Mouse (Mus musculus) limb, embryonic 11.5 days (tissue): ENCODE measurements around the gene Pomt1. TPM values are rescaled to one million over a fixed set of nuclear protein-coding genes. Genes with fewer than 3 reads are reported as not detected.

ENCODE experiments used
- ATAC-seq: fragments of 200-750 bp; cut with Nextera tagmentation; 2 replicates; pipeline ENCODE4 v1.8.0; 2017; ENCODE audit warnings: low read depth; ENCODE audit not compliant: insufficient number of reproducible peaks, low FRiP score, low TSS enrichment
- DNase-seq: peaks from one replicate; pipeline ENCODE4 v3.0.0-alpha.2; 2015; ENCODE audit warnings: low spot score
- H3K27ac ChIP-seq: fragments of 300-500 bp; sonication (generic); replicated peaks from 2 replicates; pipeline ENCODE4 v1.5.1; 2014; ENCODE audit warnings: low read depth, mild to moderate bottlenecking, low read length
- H3K27me3 ChIP-seq: fragments of 300-500 bp; sonication (generic); 2 replicates; pipeline ENCODE4 v1.6.1; 2014; ENCODE audit warnings: mild to moderate bottlenecking, low read length, mixed read lengths; ENCODE audit not compliant: control insufficient read depth, insufficient read depth
- H3K36me3 ChIP-seq: fragments of 300-500 bp; sonication (generic); 2 replicates; pipeline ENCODE4 v1.6.1; 2014; ENCODE audit warnings: mild to moderate bottlenecking, low read length, moderate library complexity, mixed read lengths; ENCODE audit not compliant: control insufficient read depth, insufficient read depth
- H3K4me1 ChIP-seq: fragments of 300-500 bp; sonication (generic); 2 replicates; pipeline ENCODE4 v1.6.1; 2014; ENCODE audit warnings: low read length, mixed read lengths; ENCODE audit not compliant: control insufficient read depth, insufficient read depth
- H3K4me2 ChIP-seq: fragments of 300-500 bp; sonication (generic); 2 replicates; pipeline ENCODE4 v1.6.1; 2014; ENCODE audit warnings: low read depth, mild to moderate bottlenecking, moderate library complexity; ENCODE audit not compliant: severe bottlenecking
- H3K4me3 ChIP-seq: fragments of 300-500 bp; sonication (generic); 2 replicates; pipeline ENCODE4 v1.5.1; 2014; ENCODE audit warnings: low read depth, low read length
- H3K9ac ChIP-seq: fragments of 300-500 bp; sonication (generic); 2 replicates; pipeline ENCODE4 v1.6.1; 2014; ENCODE audit warnings: mild to moderate bottlenecking, low read length
- H3K9me3 ChIP-seq: fragments of 300-500 bp; sonication (generic); 2 replicates; pipeline ENCODE4 v1.6.1; 2016; ENCODE audit warnings: low read length; ENCODE audit not compliant: control insufficient read depth
- WGBS: fragments of 180-500 bp; shearing (Covaris S2); extraction: QIAGEN DNeasy Blood & Tissue Kit; methylation state at CpG from one replicate; pipeline ENCODE4 v1.1.7; 2014; 5-methylcytosine and 5-hydroxymethylcytosine counted together
- polyA plus RNA-seq: library from polyadenylated mRNA; unstranded; fragments of >200 nt; fragmentation: Nextera tagmentation; extraction: Ambion mirVana; gene quantifications from 2 replicates; pipeline ENCODE4 v1.2.1, GENCODE M21; 2014

Gene Pomt1
- 18.7 TPM in 2 replicates for polyA plus RNA-seq

- Histone ChIP-seq H3K9me3 (no peaks in the 10 kb centered on the region), H3K27ac (peak within 1 kb of the TSS; percentile 78), H3K9ac (peak within 1 kb of the TSS; percentile 76), H3K4me1 (peaks cover 10% of the 10 kb centered on the region), H3K27me3 (no peaks in the 10 kb centered on the region), H3K4me2 (peak within 1 kb of the TSS; percentile 95), H3K4me3 (peak within 1 kb of the TSS; percentile 69), H3K36me3 (peaks cover 20% of the 10 kb centered on the region)
- peak; percentile 93 for DNase-seq
- ATAC-seq: peak; percentile 81
- under 1% methylated on average over 54 of the region's 54 CpGs for WGBS
These were observed at the start of gene Pomt1 for GRCm38 (mm10) chr2:32235886-32236759. TSS of gene Pomt1 (plus strand) at chr2:32236590.

DNA sequence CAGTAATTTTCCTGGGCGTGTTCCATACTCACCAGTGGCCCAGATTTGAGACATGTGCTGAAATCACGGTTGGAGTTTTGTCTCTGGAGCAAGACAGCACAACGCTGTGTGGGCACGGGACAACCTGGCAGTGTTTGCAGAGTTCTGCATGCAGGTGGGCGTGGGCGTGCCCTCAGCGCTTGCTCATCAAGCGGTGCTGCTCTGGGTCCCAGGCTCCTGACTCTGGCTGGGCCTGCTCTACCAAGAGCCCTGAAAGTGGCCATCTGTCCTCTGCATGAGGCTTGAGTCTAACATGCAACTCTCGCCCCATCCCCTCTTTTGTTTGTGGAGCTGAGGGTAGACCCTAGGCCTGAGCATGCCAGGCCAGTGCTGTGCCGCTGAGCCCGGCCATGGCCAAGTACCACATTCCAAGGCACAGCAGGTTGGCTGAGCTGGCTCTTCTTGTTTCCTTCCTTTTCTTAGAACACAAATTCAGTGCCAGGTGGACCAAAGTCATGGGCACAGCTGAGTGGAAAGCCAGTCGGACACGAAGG is 49.3 kb upstream of the Pomt1 start:
- H3K27ac ChIP-seq: no peak overlapping the region
- H3K4me3 ChIP-seq: no peak overlapping the region
- 97% methylated on average over 13 of the region's 13 CpGs for WGBS
- H3K4me2 ChIP-seq: no peak overlapping the region
- ATAC-seq (no peak), DNase-seq (no peak)
- peaks cover 44% of the 10 kb centered on the region for H3K36me3 ChIP-seq
- no peaks in the 10 kb centered on the region for H3K9me3 ChIP-seq
- no peaks in the 10 kb centered on the region for H3K27me3 ChIP-seq
- no peak overlapping the region for H3K9ac ChIP-seq
- no peaks in the 10 kb centered on the region for H3K4me1 ChIP-seq

DNA sequence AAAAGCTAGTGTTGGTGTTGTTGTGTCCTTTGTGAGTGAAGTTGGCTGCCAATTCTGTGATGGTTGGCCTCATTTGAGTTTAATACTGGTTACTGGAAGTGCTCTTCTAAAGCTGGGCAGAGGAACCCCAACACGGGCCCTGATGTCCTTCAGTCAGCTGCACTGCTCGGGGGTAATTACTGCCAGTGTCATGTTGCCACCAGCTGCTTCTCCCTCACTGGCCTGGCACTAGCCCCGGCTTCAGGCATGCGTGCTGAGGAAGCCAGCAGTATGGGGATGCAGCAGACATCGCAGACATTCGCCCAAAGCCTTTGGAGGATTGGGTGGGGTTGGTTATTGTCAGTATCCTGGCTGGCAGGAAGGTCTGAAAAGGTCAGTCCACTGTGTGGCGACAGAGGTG is 48.7 kb upstream of the Pomt1 start:
- H3K4me3 ChIP-seq: no peak overlapping the region

GRCm38 (mm10) chr2:32189060-32189681 is 47.2 kb upstream of the Pomt1 start:
- Histone ChIP-seq H3K4me1 (no peaks in the 10 kb centered on the region), H3K27ac (no peak overlapping the region), H3K4me3 (no peak overlapping the region), H3K36me3 (peaks cover 54% of the 10 kb centered on the region), H3K9me3 (no peaks in the 10 kb centered on the region), H3K4me2 (no peak overlapping the region), H3K9ac (no peak overlapping the region), H3K27me3 (no peaks in the 10 kb centered on the region)
- DNase-seq (no peak), ATAC-seq (no peak)
- 85% methylated on average over 5 of the region's 5 CpGs for WGBS

More for the DNA sequence above, 48.7 kb upstream of the Pomt1 start:
- 84% methylated on average over 7 of the region's 7 CpGs for WGBS
- Histone ChIP-seq H3K4me2 (no peak overlapping the region), H3K27ac (no peak overlapping the region), H3K9me3 (no peaks in the 10 kb centered on the region), H3K36me3 (peaks cover 47% of the 10 kb centered on the region), H3K4me1 (no peaks in the 10 kb centered on the region), H3K27me3 (no peaks in the 10 kb centered on the region), H3K9ac (no peak overlapping the region)
- DNase-seq (no peak), ATAC-seq (no peak)

- H3K4me3 ChIP-seq: no peak overlapping the region
- peaks cover 55% of the 10 kb centered on the region for H3K36me3 ChIP-seq
- H3K9ac ChIP-seq: no peak overlapping the region
- no peaks in the 10 kb centered on the region for H3K4me1 ChIP-seq
- H3K27me3 ChIP-seq: no peaks in the 10 kb centered on the region
- no peak overlapping the region for H3K4me2 ChIP-seq
- H3K27ac ChIP-seq: no peak overlapping the region
- H3K9me3 ChIP-seq: no peaks in the 10 kb centered on the region
- WGBS: 79% methylated on average over 1 of the region's 1 CpGs
- no peak for ATAC-seq
- DNase-seq: no peak
These were observed 45.8 kb upstream of the Pomt1 start for GRCm38 (mm10) chr2:32190620-32191019.

- DNase-seq (peak; percentile 59), ATAC-seq (no peak)
- Histone ChIP-seq H3K27me3 (no peaks in the 10 kb centered on the region), H3K4me3 (no peak overlapping the region), H3K36me3 (peaks cover 48% of the 10 kb centered on the region), H3K4me2 (no peak overlapping the region), H3K9me3 (no peaks in the 10 kb centered on the region), H3K27ac (no peak overlapping the region), H3K9ac (no peak overlapping the region), H3K4me1 (no peaks in the 10 kb centered on the region)
- WGBS: 88% methylated on average over 17 of the region's 18 CpGs
These were observed 44.4 kb upstream of the Pomt1 start for GRCm38 (mm10) chr2:32191872-32192507.

GRCm38 (mm10) chr2:32198977-32199376 is 37.4 kb upstream of the Pomt1 start:
- DNase-seq (no peak), ATAC-seq (no peak)
- 85% methylated on average over 11 of the region's 11 CpGs for WGBS
- no peak overlapping the region for H3K4me3 ChIP-seq
- H3K9ac ChIP-seq: no peak overlapping the region
- H3K4me2 ChIP-seq: no peak overlapping the region
- H3K9me3 ChIP-seq: no peaks in the 10 kb centered on the region
- no peak overlapping the region for H3K27ac ChIP-seq
- no peaks in the 10 kb centered on the region for H3K4me1 ChIP-seq
- peaks cover 48% of the 10 kb centered on the region for H3K36me3 ChIP-seq
- no peaks in the 10 kb centered on the region for H3K27me3 ChIP-seq

DNA sequence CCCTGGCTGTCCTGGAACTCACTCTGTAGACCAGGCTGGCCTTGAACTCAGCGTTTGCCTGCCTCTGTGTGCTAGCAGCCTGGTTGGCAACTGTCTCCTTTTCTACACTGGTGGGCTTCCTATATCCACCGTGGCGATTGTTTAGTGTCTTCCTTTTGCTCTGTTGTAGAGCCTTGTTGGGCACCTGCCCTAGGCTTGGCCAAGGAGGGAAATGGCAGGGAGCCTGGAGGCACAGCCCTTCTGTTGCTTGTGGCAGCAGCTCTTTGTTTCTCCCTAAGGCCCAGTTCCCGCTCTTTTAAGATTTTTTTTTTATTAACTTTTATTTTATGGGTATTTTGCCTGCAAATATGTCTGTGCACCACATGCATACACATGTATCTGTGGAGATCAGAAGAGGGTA is 36.4 kb upstream of the Pomt1 start:
- H3K4me1 ChIP-seq: no peaks in the 10 kb centered on the region
- ATAC-seq (no peak), DNase-seq (no peak)
- peaks cover 42% of the 10 kb centered on the region for H3K36me3 ChIP-seq
- H3K4me2 ChIP-seq: no peak overlapping the region
- no peaks in the 10 kb centered on the region for H3K9me3 ChIP-seq
- no peak overlapping the region for H3K9ac ChIP-seq
- no peak overlapping the region for H3K27ac ChIP-seq
- 92% methylated on average over 4 of the region's 4 CpGs for WGBS
- no peak overlapping the region for H3K4me3 ChIP-seq
- no peaks in the 10 kb centered on the region for H3K27me3 ChIP-seq
